Mouse (Mus musculus) kidney, adult 2 months (tissue): ENCODE data around the gene Zfyve27. TPM values are rescaled to one million over a fixed set of nuclear protein-coding genes. Genes with fewer than 3 reads are reported as not detected.

Experiments
- DNase-seq: peaks from one replicate; pipeline ENCODE4 v3.0.0; 2021
- H3K27ac ChIP-seq: fragments of 200-500 bp; 2 replicates; pipeline ENCODE4 v1.5.1; 2012; ENCODE audit warnings: low read depth, low read length, control low read depth, inconsistent platforms; ENCODE audit not compliant: insufficient read depth
- H3K27me3 ChIP-seq: fragments of 200-500 bp; replicated peaks from 2 replicates; pipeline ENCODE4 v1.6.1; 2012; ENCODE audit warnings: mild to moderate bottlenecking, moderate library complexity, low read length, inconsistent platforms; ENCODE audit not compliant: control insufficient read depth, insufficient read depth
- H3K36me3 ChIP-seq: fragments of 200-500 bp; 2 replicates; pipeline ENCODE4 v1.6.1; 2012; ENCODE audit warnings: mild to moderate bottlenecking, moderate library complexity, low read length, inconsistent platforms; ENCODE audit not compliant: control insufficient read depth, insufficient read depth
- H3K4me1 ChIP-seq: fragments of 200-500 bp; 2 replicates; pipeline ENCODE4 v1.6.1; 2011; ENCODE audit warnings: low read length; ENCODE audit not compliant: control insufficient read depth, insufficient read depth
- H3K4me3 ChIP-seq: fragments of 200-500 bp; 2 replicates; pipeline ENCODE4 v1.5.1; 2011; ENCODE audit warnings: mild to moderate bottlenecking, low read depth, low read length, control low read depth; ENCODE audit not compliant: insufficient read depth
- CTCF ChIP-seq: fragments of 200-500 bp; conservative IDR thresholded peaks from 2 replicates; pipeline ENCODE4 v1.5.1; 2011; ENCODE audit warnings: low read depth, mild to moderate bottlenecking, control low read depth, low read length, moderate library complexity, mixed read lengths; ENCODE audit not compliant: insufficient read depth, insufficient read length
- POLR2A ChIP-seq: fragments of 200-500 bp; IDR thresholded peaks from one replicate; pipeline ENCODE4 v1.6.1; 2011; ENCODE audit warnings: low read depth, low read length, control low read depth
- WGBS: fragments of 180-500 bp; shearing (Covaris S2); methylation state at CpG from one replicate; pipeline ENCODE4 v1.1.7; 2018; 5-methylcytosine and 5-hydroxymethylcytosine counted together
- polyA plus RNA-seq: library from polyadenylated mRNA; depleted of rRNA; stranded (reverse); fragments of >200 nt; gene quantifications from 2 replicates; pipeline ENCODE4 v1.2.3, GENCODE M21; 2012; rRNA removed

Gene Zfyve27
- polyA plus RNA-seq: 30.7 and 32.6 TPM in 2 replicates

DNA sequence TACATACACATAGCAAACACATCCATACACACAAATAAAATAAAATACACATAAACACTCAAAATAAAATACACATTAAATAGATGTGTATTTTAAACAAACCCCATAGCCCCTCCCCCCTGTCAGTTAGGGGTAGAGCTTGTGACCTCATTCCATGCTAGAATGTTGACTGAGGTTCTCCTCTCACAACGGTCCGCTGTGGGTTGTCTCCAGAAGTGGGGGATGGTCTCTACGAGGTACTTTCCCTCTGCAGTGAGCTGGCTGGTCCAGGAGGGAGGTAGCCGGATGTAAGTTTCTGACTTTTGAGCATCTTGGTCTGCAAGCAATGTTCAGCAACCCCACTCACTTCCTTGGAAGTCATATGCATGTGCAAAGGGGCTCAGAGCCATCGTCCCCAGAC is at the start of gene Zfyve27:
Gene Zfyve27, plus strand, starts transcription at position 188 of the 400 bp plus-strand sequence.
- Histone ChIP-seq H3K27ac (no peak within 1 kb of the TSS), H3K36me3 (no peaks in the 10 kb centered on the region), H3K27me3 (no peaks in the 10 kb centered on the region), H3K4me1 (peaks cover 3% of the 10 kb centered on the region; the same call in 1 of the 2 replicates), H3K4me3 (no peak within 1 kb of the TSS)
- TF ChIP-seq CTCF: no peak
- no peak for TF ChIP-seq POLR2A
- WGBS: 25% methylated on average over 5 of the region's 5 CpGs
- no peak for DNase-seq

DNA sequence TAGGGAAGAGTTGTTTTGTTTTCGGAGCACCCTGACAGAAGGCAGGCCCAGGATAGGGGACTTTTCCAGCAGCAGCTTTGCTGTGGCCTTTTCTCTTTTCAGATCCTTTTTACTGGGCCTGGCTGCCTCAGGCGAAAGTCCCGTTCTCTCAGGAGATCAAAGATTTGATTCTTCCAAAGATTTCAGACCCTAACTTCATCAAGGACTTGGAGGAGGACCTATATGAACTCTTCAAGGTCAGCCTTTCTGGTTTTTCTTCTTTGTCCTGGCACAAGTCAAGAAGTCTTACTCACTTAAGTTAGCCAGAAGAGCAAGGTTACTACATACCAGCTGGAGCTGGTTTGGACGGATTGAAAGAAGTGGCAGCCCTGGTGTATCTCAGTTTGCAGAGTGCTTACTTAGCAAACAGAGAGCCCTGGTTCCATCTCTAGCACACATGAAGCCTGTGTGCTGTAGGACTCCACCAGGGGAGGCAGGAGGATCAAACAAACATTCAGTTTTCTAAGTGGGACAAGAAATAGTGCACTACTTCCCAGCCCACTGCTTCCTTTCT is 47.9 kb upstream of the Zfyve27 start:
- Histone ChIP-seq H3K4me3 (no peak overlapping the region), H3K4me1 (no peaks in the 10 kb centered on the region), H3K36me3 (peaks cover 3% of the 10 kb centered on the region; the same call in 1 of the 2 replicates), H3K27ac (peak overlapping the region; percentile 19; the same call in 1 of the 2 replicates), H3K27me3 (no peaks in the 10 kb centered on the region)
- no peak for TF ChIP-seq POLR2A
- TF ChIP-seq CTCF: no peak
- peak; percentile 29 for DNase-seq
- WGBS: 79% methylated on average over 4 of the region's 4 CpGs

DNA sequence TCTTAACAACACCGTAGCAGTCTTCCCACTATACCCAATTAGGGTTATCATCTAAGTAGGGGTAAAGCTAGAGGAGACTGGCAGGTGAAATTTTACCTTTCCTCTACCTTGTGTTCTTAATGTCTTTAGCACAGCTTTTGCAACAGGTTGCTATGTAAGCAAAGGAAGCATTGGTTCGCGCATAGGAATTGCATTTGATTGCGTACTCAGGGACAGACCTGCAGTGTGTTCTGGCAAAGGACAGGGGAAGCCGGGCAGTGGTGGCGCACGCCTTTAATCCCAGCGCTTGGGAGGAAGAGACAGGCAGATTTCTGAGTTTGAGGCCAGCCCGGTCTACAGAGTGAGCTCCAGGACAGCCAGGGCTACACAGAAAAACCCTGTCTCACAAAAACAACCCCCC is 45.6 kb upstream of the Zfyve27 start:
- no peaks in the 10 kb centered on the region for H3K27me3 ChIP-seq
- H3K4me1 ChIP-seq: no peaks in the 10 kb centered on the region
- 94% methylated on average over 9 of the region's 9 CpGs for WGBS
- DNase-seq: no peak
- H3K27ac ChIP-seq: no peak overlapping the region
- TF ChIP-seq CTCF (no peak), POLR2A (no peak)
- H3K4me3 ChIP-seq: no peak overlapping the region
- peaks cover 2% of the 10 kb centered on the region; the same call in 1 of the 2 replicates for H3K36me3 ChIP-seq

DNA sequence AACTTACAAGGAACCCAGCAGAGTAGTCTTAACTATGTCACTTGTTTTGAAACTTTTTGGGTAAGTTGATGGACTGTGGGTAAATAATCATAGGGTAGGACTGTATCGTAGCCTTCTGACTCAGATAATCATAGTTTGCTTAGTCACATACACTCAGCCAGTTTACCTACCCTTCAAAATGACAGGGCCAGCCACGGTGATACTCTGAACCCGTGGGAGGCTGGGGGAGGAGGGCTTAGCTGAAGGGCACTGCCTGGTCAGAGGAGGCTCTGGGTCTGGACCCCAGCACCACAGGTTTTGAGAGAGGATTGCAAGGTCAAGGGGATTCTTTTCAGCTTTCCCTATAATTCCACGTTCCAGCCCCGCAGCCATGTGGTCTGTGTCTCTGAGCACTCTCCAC is 45.2 kb upstream of the Zfyve27 start:
- 63% methylated on average over 5 of the region's 5 CpGs for WGBS
- H3K4me3 ChIP-seq: no peak overlapping the region
- no peaks in the 10 kb centered on the region for H3K27me3 ChIP-seq
- H3K36me3 ChIP-seq: peaks cover 2% of the 10 kb centered on the region; the same call in 1 of the 2 replicates
- no peak for TF ChIP-seq POLR2A
- no peak for TF ChIP-seq CTCF
- H3K4me1 ChIP-seq: no peaks in the 10 kb centered on the region
- no peak overlapping the region for H3K27ac ChIP-seq
- DNase-seq: no peak

DNA sequence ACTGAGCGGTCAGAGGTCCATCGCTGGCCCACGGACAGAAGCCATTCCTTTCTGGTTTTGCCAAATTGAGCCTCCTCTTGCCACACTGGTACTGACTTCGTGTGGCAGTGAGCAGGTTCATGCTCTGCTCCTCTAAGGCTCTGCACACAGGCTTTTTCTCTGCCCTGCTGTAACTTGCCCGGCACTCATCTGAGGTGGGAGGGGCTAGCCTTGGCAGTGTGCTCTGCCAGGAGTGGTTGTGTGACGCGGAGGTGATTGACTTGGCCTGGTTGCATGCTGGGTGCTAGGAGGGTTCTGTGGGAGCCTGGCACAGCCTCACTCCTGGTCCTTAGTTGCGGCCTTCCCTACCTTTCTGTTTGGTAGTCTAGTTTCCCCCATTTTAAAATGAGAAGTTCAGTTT is 43.3 kb upstream of the Zfyve27 start:
- H3K36me3 ChIP-seq: no peaks in the 10 kb centered on the region
- H3K4me1 ChIP-seq: no peaks in the 10 kb centered on the region
- WGBS: 78% methylated on average over 8 of the region's 8 CpGs
- no peaks in the 10 kb centered on the region for H3K27me3 ChIP-seq
- no peak overlapping the region for H3K27ac ChIP-seq
- H3K4me3 ChIP-seq: no peak overlapping the region
- DNase-seq: no peak
- TF ChIP-seq POLR2A (no peak), CTCF (no peak)

DNA sequence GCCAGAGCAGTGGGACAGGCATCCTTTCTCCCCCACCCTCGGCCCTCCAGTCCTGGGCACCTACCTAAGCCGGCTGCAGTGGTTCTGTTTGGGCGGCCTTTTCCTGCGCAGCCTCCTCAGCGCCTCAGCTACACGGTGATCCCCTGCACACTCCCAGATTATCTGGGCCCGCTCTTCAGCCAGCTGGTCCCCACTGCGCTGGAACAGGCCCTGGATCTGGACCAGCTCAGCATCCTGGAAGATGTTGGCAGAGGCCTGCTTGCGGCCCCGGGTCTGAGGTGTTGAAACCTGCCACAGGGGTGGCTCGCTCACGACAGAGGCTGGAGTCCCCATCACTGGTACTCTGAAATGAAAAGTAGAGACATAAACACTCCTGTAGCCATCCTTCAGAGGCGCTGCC is 39.1 kb upstream of the Zfyve27 start:
- TF ChIP-seq CTCF: no peak
- TF ChIP-seq POLR2A: no peak
- Histone ChIP-seq H3K36me3 (no peaks in the 10 kb centered on the region), H3K4me3 (no peak overlapping the region), H3K4me1 (peaks cover 10% of the 10 kb centered on the region; the same call in 1 of the 2 replicates), H3K27ac (no peak overlapping the region), H3K27me3 (no peaks in the 10 kb centered on the region)
- no peak for DNase-seq
- WGBS: 92% methylated on average over 13 of the region's 13 CpGs

DNA sequence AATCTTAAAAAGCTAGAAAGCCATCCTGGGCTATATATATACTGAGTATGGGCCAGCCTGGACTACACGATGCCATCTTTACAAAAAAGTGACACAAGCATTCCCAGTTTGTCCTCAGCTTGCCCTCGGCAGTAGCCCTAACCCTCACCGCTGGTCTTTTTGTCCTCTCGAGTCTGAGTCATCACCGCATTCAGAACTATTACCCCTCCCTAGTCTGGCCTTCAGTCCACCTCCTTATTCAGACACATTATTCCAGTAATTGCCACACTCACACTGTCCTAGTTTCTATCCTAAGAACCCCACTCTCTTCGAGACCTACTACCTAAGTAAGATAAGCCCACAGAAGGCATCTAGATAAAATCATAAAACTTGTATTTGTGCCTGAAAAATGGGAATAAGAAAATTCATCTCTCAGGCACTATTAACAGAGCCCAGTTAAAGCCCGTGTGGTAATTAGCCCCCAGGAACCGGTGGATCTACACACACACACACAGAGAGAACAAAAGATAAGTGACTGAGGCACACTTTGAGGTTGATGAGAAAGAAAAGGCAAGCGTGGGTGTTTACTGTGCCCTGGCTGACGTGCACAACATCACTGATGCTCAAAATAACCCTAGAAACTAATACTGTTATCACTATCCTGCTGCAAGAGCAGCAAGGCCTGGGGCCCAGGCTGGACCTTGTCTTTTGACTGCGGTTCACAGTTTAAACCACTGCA is 38.1 kb upstream of the Zfyve27 start:
- no peak for TF ChIP-seq POLR2A
- TF ChIP-seq CTCF: no peak
- 89% methylated on average over 11 of the region's 11 CpGs for WGBS
- no peaks in the 10 kb centered on the region for H3K36me3 ChIP-seq
- no peak overlapping the region for H3K4me3 ChIP-seq
- no peaks in the 10 kb centered on the region for H3K27me3 ChIP-seq
- no peak overlapping the region for H3K27ac ChIP-seq
- DNase-seq: no peak
- peaks cover 10% of the 10 kb centered on the region; the same call in 1 of the 2 replicates for H3K4me1 ChIP-seq

DNA sequence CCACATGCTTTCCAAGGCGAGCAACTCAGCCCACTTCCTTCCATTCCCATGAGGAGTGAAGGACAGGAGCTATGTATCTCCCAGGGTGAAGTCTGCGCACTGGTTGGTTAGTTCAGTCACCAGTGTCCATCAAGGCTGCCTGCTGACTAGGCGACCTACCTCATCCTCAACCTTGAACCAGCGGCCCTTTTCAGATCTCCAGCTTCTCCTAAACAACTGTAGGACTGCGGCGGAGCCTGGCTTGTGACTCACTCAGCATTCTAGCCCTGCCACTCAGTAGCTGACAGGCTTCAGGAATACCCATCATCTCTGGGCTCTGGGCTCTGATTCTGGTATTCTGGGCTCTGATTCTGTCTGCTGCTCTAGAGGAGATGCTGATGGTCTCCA is 37.5 kb upstream of the Zfyve27 start:
- Histone ChIP-seq H3K4me3 (no peak overlapping the region), H3K4me1 (peaks cover 10% of the 10 kb centered on the region; the same call in 1 of the 2 replicates), H3K27ac (no peak overlapping the region), H3K27me3 (no peaks in the 10 kb centered on the region), H3K36me3 (no peaks in the 10 kb centered on the region)
- 91% methylated on average over 6 of the region's 6 CpGs for WGBS
- DNase-seq: no peak
- TF ChIP-seq CTCF (no peak), POLR2A (no peak)
